10 mouse cellular contexts compared by ENCODE assay signal in the genomic region with DNA sequence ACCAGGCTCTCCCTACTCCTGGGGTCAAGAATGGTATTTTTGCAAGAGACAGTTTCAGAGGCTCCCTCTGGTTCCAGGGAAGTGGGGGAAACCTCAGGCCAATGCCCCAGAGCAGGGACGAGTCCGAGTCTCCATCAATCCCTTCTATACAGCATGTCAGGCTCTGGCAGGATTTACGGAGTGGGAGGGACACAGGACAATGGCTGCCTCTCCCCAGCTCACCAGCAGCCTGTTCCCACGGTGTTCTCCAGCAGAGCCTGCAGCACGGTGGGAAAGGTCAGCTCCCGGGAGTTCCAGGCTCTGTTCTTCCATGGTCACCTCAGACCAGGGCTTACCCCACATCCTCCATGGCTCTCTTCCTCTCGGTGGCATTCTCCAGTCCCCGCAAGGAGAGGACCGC.
DNase-seq lines count a peak whose midpoint lies in the region; ATAC-seq lines count a peak whose summit lies in the region.
"Had no signal": no experiment of that assay in that cellular context is flagged by ENCODE, and none has a peak within 500 bp of the region (broad histone marks: within the 10 kb centered on the region; RNA-seq: fewer than 3 reads in every experiment).

No protein-coding gene starts in this region.

- no peaks in the 10 kb centered on the region for H3K4me1 ChIP-seq in lung, embryonic 16.5 days (replicated peaks; ENCODE audit: control insufficient read depth, insufficient read depth, low read length)
- H3K4me1 ChIP-seq in forebrain, embryonic 16.5 days (replicated peaks; ENCODE audit: control insufficient read depth, insufficient read depth, low read length), result peaks cover 5% of the 10 kb centered on the region
- H3K4me1 ChIP-seq in midbrain, embryonic 12.5 days, result peaks cover 11% of the 10 kb centered on the region

- no peak overlapping the region for H3K27ac ChIP-seq in lung, embryonic 16.5 days (ENCODE audit: low read length)
- H3K27ac ChIP-seq in forebrain, embryonic 16.5 days (ENCODE audit: low read length), result no peak overlapping the region
- H3K27ac ChIP-seq in midbrain, embryonic 12.5 days (replicated peaks), result peak overlapping the region; percentile 66

- no peak overlapping the region for H3K4me3 ChIP-seq in lung, embryonic 16.5 days (ENCODE audit: low read length)
- no peak overlapping the region for H3K4me3 ChIP-seq in forebrain, embryonic 16.5 days (replicated peaks; ENCODE audit: low read length)
- no peak overlapping the region for H3K4me3 ChIP-seq in midbrain, embryonic 12.5 days

- DNase-seq in lung, adult 18-20 months, result no peak
- DNase-seq in adrenal gland, adult 2 months, result no peak
- no peak for DNase-seq in urinary bladder, postnatal 36 days (ENCODE audit: low spot score in 2 of 2)
- DNase-seq in frontal cortex, postnatal 10 days (ENCODE audit: low spot score in 2 of 2), result no peak
- DNase-seq: lung, embryonic 14.5 days had no signal

- no peak overlapping the region for H3K4me2 ChIP-seq in lung, embryonic 16.5 days (ENCODE audit: low read depth, low read length)
- no peak overlapping the region for H3K4me2 ChIP-seq in forebrain, embryonic 16.5 days (ENCODE audit: low read length)
- H3K4me2 ChIP-seq in midbrain, embryonic 12.5 days (replicated peaks), result no peak overlapping the region
- H3K4me2 ChIP-seq: lung, embryonic 14.5 days had no signal

- no peaks in the 10 kb centered on the region for H3K36me3 ChIP-seq in lung, embryonic 16.5 days (ENCODE audit: control insufficient read depth, insufficient read depth, low read length)
- no peaks in the 10 kb centered on the region for H3K36me3 ChIP-seq in forebrain, embryonic 16.5 days (ENCODE audit: control insufficient read depth, insufficient read depth)
- no peaks in the 10 kb centered on the region for H3K36me3 ChIP-seq in midbrain, embryonic 12.5 days

- H3K9ac ChIP-seq in lung, embryonic 16.5 days (ENCODE audit: low read length), result no peak overlapping the region
- no peak overlapping the region for H3K9ac ChIP-seq in forebrain, embryonic 16.5 days (replicated peaks; ENCODE audit: low read depth, low read length)
- H3K9ac ChIP-seq in midbrain, embryonic 12.5 days (replicated peaks), result no peak overlapping the region
- H3K9ac ChIP-seq: lung, embryonic 14.5 days had no signal

- H3K9me3 ChIP-seq in lung, embryonic 16.5 days (ENCODE audit: control insufficient read depth, low read length), result no peaks in the 10 kb centered on the region
- no peaks in the 10 kb centered on the region for H3K9me3 ChIP-seq in forebrain, embryonic 16.5 days (ENCODE audit: control insufficient read depth, low read length)
- no peaks in the 10 kb centered on the region for H3K9me3 ChIP-seq in midbrain, embryonic 12.5 days

- ATAC-seq in lung, embryonic 16.5 days (ENCODE audit: low read depth), result peak; percentile 34; the same call in 1 of the 2 replicates
- ATAC-seq in forebrain, embryonic 16.5 days, result peak; percentile 76
- ATAC-seq in midbrain, embryonic 12.5 days (ENCODE audit: low FRiP score, low read depth), result peak; percentile 68
- ATAC-seq: intestine, embryonic 16.5 days had no signal

- WGBS in lung, embryonic 16.5 days, result 38% methylated on average over 9 of the region's 9 CpGs
- 5% methylated on average over 9 of the region's 9 CpGs for WGBS in forebrain, embryonic 16.5 days
- WGBS in midbrain, embryonic 12.5 days, result 15% methylated on average over 9 of the region's 9 CpGs

- no peaks in the 10 kb centered on the region for H3K27me3 ChIP-seq in lung, embryonic 16.5 days (ENCODE audit: control insufficient read depth, insufficient read depth, low read depth, low read length)
- H3K27me3 ChIP-seq in forebrain, embryonic 16.5 days (replicated peaks; ENCODE audit: control insufficient read depth, insufficient read depth, low read length), result no peaks in the 10 kb centered on the region
- H3K27me3 ChIP-seq in midbrain, embryonic 12.5 days, result no peaks in the 10 kb centered on the region
- H3K27me3 ChIP-seq: CH12.LX had no signal
